Mouse (Mus musculus): ENCODE data around the gene 2610042L04Rik. TPM values are rescaled to one million over a fixed set of nuclear protein-coding genes. Genes with fewer than 3 reads are reported as not detected.

2610042L04Rik gene
- polyA plus RNA-seq, 1 experiment from 2014 or later: 3.7 TPM

Other genes starting within 250 kb of the 2610042L04Rik start
- 2.0 and 4.9 TPM in 2 replicates for gene Gm8108, start 224.2 kb upstream of the 2610042L04Rik start, polyA plus RNA-seq (2015; fragmentation: Nextera tagmentation; extraction: Ambion mirVana)
- gene Gm3127, start 169.7 kb upstream of the 2610042L04Rik start, polyA plus RNA-seq (2015; fragmentation: Nextera tagmentation; extraction: Ambion mirVana): not detected in 2 replicates
- gene Gm2974, start 152.2 kb upstream of the 2610042L04Rik start, polyA plus RNA-seq (2015; fragmentation: Nextera tagmentation; extraction: Ambion mirVana): 4.4 and 4.9 TPM in 2 replicates
- not detected in 2 replicates for gene Gm3138, start 85.1 kb upstream of the 2610042L04Rik start, polyA plus RNA-seq (2015; fragmentation: Nextera tagmentation; extraction: Ambion mirVana)
- not detected in 2 replicates for gene Gm3149, start 17.5 kb upstream of the 2610042L04Rik start, polyA plus RNA-seq (2015; fragmentation: Nextera tagmentation; extraction: Ambion mirVana)
- not detected in 2 replicates for gene Gm3159, start 62.8 kb downstream of the 2610042L04Rik start, polyA plus RNA-seq (2015; fragmentation: Nextera tagmentation; extraction: Ambion mirVana)
- 4.6 and 5.6 TPM in 2 replicates for gene Gm3164, start 80.7 kb downstream of the 2610042L04Rik start, polyA plus RNA-seq (2015; fragmentation: Nextera tagmentation; extraction: Ambion mirVana)
- gene Gm3173, start 96.2 kb downstream of the 2610042L04Rik start, polyA plus RNA-seq (2015; fragmentation: Nextera tagmentation; extraction: Ambion mirVana): 1.0 TPM in 1 of 2 replicates, not detected in the other
- gene Gm3182, start 147.0 kb downstream of the 2610042L04Rik start, polyA plus RNA-seq (2015; fragmentation: Nextera tagmentation; extraction: Ambion mirVana): not detected in 2 replicates
- not detected in 2 replicates for gene Gm3047, start 220.6 kb downstream of the 2610042L04Rik start, polyA plus RNA-seq (2015; fragmentation: Nextera tagmentation; extraction: Ambion mirVana)